Mouse (Mus musculus): ENCODE measurements around the gene Slc38a10. TPM values are rescaled to one million over a fixed set of nuclear protein-coding genes. Genes with fewer than 3 reads are reported as not detected.

Gene Slc38a10
- total and polyA plus RNA-seq, 3 experiments, result 52.8 to 92.4 (median 69.5) TPM

- Histone ChIP-seq H3K36me3 (replicated peaks) (no peaks in the 10 kb centered on the region), H3K27me3 (ENCODE audit: insufficient read depth, low read length) (peaks cover 37% of the 10 kb centered on the region), H3K4me1 (ENCODE audit: insufficient read depth, low read depth, low read length) (peaks cover 25% of the 10 kb centered on the region), H3K4me3 (ENCODE audit: low read depth, low read length) (no peak overlapping the region), H3K9me3 (replicated peaks) (peaks cover 2% of the 10 kb centered on the region; the same call in 1 of the 2 replicates)
- ATAC-seq (ENCODE audit: extremely low read depth, insufficient number of reproducible peaks, low FRiP score, poor library complexity, severe bottlenecking) (no peak), DNase-seq (ENCODE audit: low spot score) (no peak)
- no peak for TF ChIP-seq GATA2 (IDR thresholded peaks at IDR 0.05; ENCODE audit: borderline replicate concordance, low read depth, low read length)
- TF ChIP-seq GATA1 (IDR thresholded peaks at IDR 0.05; ENCODE audit: borderline replicate concordance, low read length), result no peak
- peak; percentile 61; the same call in 1 of the 2 replicates for TF ChIP-seq CTCF (IDR thresholded peaks at IDR 0.05; ENCODE audit: low read depth, low read length)
Measured at GRCm38 (mm10) chr11:120163207-120163606, 12.1 kb upstream of the Slc38a10 start.

DNA sequence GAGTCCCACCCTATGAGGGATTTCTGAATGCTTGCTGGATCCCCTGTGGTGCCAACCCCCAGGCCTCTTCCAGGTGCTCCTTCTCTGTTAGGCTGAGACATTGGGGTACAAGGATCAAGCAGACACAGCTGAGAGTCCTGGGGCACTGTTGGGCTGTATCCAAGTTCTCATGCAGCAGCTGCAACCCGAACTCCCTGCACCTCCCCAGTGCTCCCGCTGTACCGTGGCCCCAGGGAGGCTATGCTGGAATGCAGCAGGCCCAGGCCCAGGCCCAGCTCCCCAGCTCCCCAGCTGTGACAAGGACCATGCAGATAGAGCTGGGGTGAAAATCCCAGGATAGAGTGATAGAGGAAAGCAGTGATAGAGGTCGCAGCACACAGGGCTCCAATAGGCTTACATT is 10.1 kb upstream of the Slc38a10 start:
- H3K9me3 ChIP-seq (replicated peaks), result peaks cover 2% of the 10 kb centered on the region; the same call in 1 of the 2 replicates
- no peak for ATAC-seq (ENCODE audit: extremely low read depth, insufficient number of reproducible peaks, low FRiP score, poor library complexity, severe bottlenecking)
- DNase-seq (ENCODE audit: low spot score), result no peak
- H3K36me3 ChIP-seq (replicated peaks), result no peaks in the 10 kb centered on the region
- TF ChIP-seq TAL1 (conservative IDR thresholded peaks at IDR 0.05; ENCODE audit: low read depth, low read length) (no peak), POLR2AphosphoS5 (IDR thresholded peaks at IDR 0.05; ENCODE audit: insufficient replicate concordance, low read depth, low read length) (no peak), GATA2 (IDR thresholded peaks at IDR 0.05; ENCODE audit: borderline replicate concordance, low read depth, low read length) (no peak), CTCF (IDR thresholded peaks at IDR 0.05; ENCODE audit: low read depth, low read length) (no peak), GATA1 (IDR thresholded peaks at IDR 0.05; ENCODE audit: borderline replicate concordance, low read length) (no peak)
- peaks cover 26% of the 10 kb centered on the region for H3K27me3 ChIP-seq (ENCODE audit: insufficient read depth, low read length)
- H3K4me3 ChIP-seq (ENCODE audit: low read depth, low read length), result no peak overlapping the region
- peaks cover 31% of the 10 kb centered on the region for H3K4me1 ChIP-seq (ENCODE audit: insufficient read depth, low read depth, low read length)

GRCm38 (mm10) chr11:120160478-120160877 is 9.3 kb upstream of the Slc38a10 start:
- no peak for ATAC-seq (ENCODE audit: extremely low read depth, insufficient number of reproducible peaks, low FRiP score, poor library complexity, severe bottlenecking)
- Histone ChIP-seq H3K4me1 (ENCODE audit: insufficient read depth, low read depth, low read length) (peaks cover 31% of the 10 kb centered on the region), H3K27me3 (ENCODE audit: insufficient read depth, low read length) (peaks cover 20% of the 10 kb centered on the region), H3K9me3 (replicated peaks) (peaks cover 2% of the 10 kb centered on the region), H3K36me3 (replicated peaks) (no peaks in the 10 kb centered on the region), H3K4me3 (ENCODE audit: low read depth, low read length) (no peak overlapping the region)
- DNase-seq (ENCODE audit: low spot score), result no peak
- TF ChIP-seq CTCF (IDR thresholded peaks at IDR 0.05; ENCODE audit: low read depth, low read length), result peak; percentile 19; the same call in 1 of the 2 replicates
- no peak for TF ChIP-seq GATA1 (IDR thresholded peaks at IDR 0.05; ENCODE audit: borderline replicate concordance, low read length)
- no peak for TF ChIP-seq POLR2AphosphoS5 (IDR thresholded peaks at IDR 0.05; ENCODE audit: insufficient replicate concordance, low read depth, low read length)

DNA sequence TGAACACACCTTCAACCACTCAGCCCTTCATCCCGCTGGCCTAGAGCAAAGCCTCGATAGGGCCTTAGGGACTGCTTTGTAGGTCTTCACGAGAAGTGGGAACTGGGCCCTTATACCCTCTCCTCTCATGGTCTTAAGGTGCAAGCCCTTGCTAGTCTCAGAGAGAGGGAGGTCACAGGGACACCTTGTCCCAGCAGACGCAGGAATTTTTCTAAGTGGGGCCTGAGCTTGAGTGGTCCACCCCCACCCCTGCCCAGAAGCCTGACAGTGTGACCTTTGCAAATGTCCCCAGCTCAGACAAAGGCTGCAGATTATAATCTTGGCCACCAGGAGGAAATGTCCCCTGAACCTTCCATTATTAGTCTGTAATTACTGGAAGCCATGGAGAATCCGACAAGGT is 8.5 kb upstream of the Slc38a10 start:
- TF ChIP-seq GATA1 (IDR thresholded peaks at IDR 0.05; ENCODE audit: borderline replicate concordance, low read length), result no peak
- TF ChIP-seq TAL1 (conservative IDR thresholded peaks at IDR 0.05; ENCODE audit: low read depth, low read length), result no peak
- no peak for TF ChIP-seq CTCF (IDR thresholded peaks at IDR 0.05; ENCODE audit: low read depth, low read length)
- TF ChIP-seq POLR2AphosphoS5 (IDR thresholded peaks at IDR 0.05; ENCODE audit: insufficient replicate concordance, low read depth, low read length), result no peak
- TF ChIP-seq GATA2 (IDR thresholded peaks at IDR 0.05; ENCODE audit: borderline replicate concordance, low read depth, low read length), result no peak
- H3K9me3 ChIP-seq (replicated peaks), result peaks cover 2% of the 10 kb centered on the region
- no peak overlapping the region; the same call in 1 of the 2 replicates for H3K4me3 ChIP-seq (ENCODE audit: low read depth, low read length)
- H3K36me3 ChIP-seq (replicated peaks), result no peaks in the 10 kb centered on the region
- no peak for DNase-seq (ENCODE audit: low spot score)
- H3K4me1 ChIP-seq (ENCODE audit: insufficient read depth, low read depth, low read length), result peaks cover 30% of the 10 kb centered on the region
- ATAC-seq (ENCODE audit: extremely low read depth, insufficient number of reproducible peaks, low FRiP score, poor library complexity, severe bottlenecking), result no peak
- H3K27me3 ChIP-seq (ENCODE audit: insufficient read depth, low read length), result peaks cover 12% of the 10 kb centered on the region

GRCm38 (mm10) chr11:120158828-120159227 is 7.7 kb upstream of the Slc38a10 start:
- peak; percentile 79 for DNase-seq (ENCODE audit: low spot score)

GRCm38 (mm10) chr11:120150440-120151112 is 570 bp downstream of the Slc38a10 start:
- peak overlapping the region; percentile 78 for H3K4me3 ChIP-seq (ENCODE audit: low read depth, low read length)
- H3K4me1 ChIP-seq (ENCODE audit: insufficient read depth, low read depth, low read length), result peaks cover 53% of the 10 kb centered on the region
- no peak for ATAC-seq (ENCODE audit: extremely low read depth, insufficient number of reproducible peaks, low FRiP score, poor library complexity, severe bottlenecking)

More at GRCm38 (mm10) chr11:120158828-120159227, 7.7 kb upstream of the Slc38a10 start:
- Histone ChIP-seq H3K27me3 (ENCODE audit: insufficient read depth, low read length) (peaks cover 5% of the 10 kb centered on the region; the same call in 1 of the 2 replicates), H3K36me3 (replicated peaks) (peaks cover 4% of the 10 kb centered on the region), H3K4me3 (ENCODE audit: low read depth, low read length) (peak overlapping the region; percentile 48; the same call in 1 of the 2 replicates), H3K9me3 (replicated peaks) (peaks cover 2% of the 10 kb centered on the region), H3K4me1 (ENCODE audit: insufficient read depth, low read depth, low read length) (peaks cover 29% of the 10 kb centered on the region)
- peak; percentile 82 for ATAC-seq (ENCODE audit: extremely low read depth, insufficient number of reproducible peaks, low FRiP score, poor library complexity, severe bottlenecking)
- TF ChIP-seq TAL1 (conservative IDR thresholded peaks at IDR 0.05; ENCODE audit: low read depth, low read length), result no peak
- no peak for TF ChIP-seq CTCF (IDR thresholded peaks at IDR 0.05; ENCODE audit: low read depth, low read length)
- no peak for TF ChIP-seq POLR2AphosphoS5 (IDR thresholded peaks at IDR 0.05; ENCODE audit: insufficient replicate concordance, low read depth, low read length)
- TF ChIP-seq GATA2 (IDR thresholded peaks at IDR 0.05; ENCODE audit: borderline replicate concordance, low read depth, low read length), result no peak
- TF ChIP-seq GATA1 (IDR thresholded peaks at IDR 0.05; ENCODE audit: borderline replicate concordance, low read length), result no peak

More at GRCm38 (mm10) chr11:120150440-120151112, 570 bp downstream of the Slc38a10 start:
- Histone ChIP-seq H3K9me3 (replicated peaks) (no peaks in the 10 kb centered on the region; the same call in 1 of the 2 replicates), H3K27me3 (ENCODE audit: insufficient read depth, low read length) (no peaks in the 10 kb centered on the region), H3K36me3 (replicated peaks) (peaks cover 42% of the 10 kb centered on the region)
- TF ChIP-seq GATA1 (IDR thresholded peaks at IDR 0.05; ENCODE audit: borderline replicate concordance, low read length), result no peak
- 0 out of 2 replicates have a peak, but pooled peaks have one; percentile 61 for TF ChIP-seq POLR2AphosphoS5 (IDR thresholded peaks at IDR 0.05; ENCODE audit: insufficient replicate concordance, low read depth, low read length)
- TF ChIP-seq TAL1 (conservative IDR thresholded peaks at IDR 0.05; ENCODE audit: low read depth, low read length), result no peak
- no peak for TF ChIP-seq CTCF (IDR thresholded peaks at IDR 0.05; ENCODE audit: low read depth, low read length)
- TF ChIP-seq GATA2 (IDR thresholded peaks at IDR 0.05; ENCODE audit: borderline replicate concordance, low read depth, low read length), result no peak
- peak; percentile 57 for DNase-seq (ENCODE audit: low spot score)

All from G1E (cell line).